Mouse (Mus musculus) lung, embryonic 14.5 days (tissue): ENCODE results near the gene Pygm. TPM values are rescaled to one million over a fixed set of nuclear protein-coding genes. Genes with fewer than 3 reads are reported as not detected.
A peak's percentile ranks its signal among the peaks of the same experiment; 100 is the strongest.

Experiments
- ATAC-seq: fragments of 200-750 bp; cut with Nextera tagmentation; 2 replicates; pipeline ENCODE4 v1.8.0; 2017; ENCODE audit warnings: mild to moderate bottlenecking, moderate TSS enrichment, moderate library complexity; ENCODE audit not compliant: insufficient read depth
- DNase-seq: peaks from one replicate; pipeline ENCODE4 v3.0.0-alpha.2; 2015
- H3K27ac ChIP-seq: fragments of 300-500 bp; sonication (generic); 2 replicates; pipeline ENCODE4 v1.5.1; 2014; ENCODE audit warnings: low read depth, mild to moderate bottlenecking, moderate library complexity
- H3K27me3 ChIP-seq: fragments of 300-500 bp; sonication (generic); 2 replicates; pipeline ENCODE4 v1.6.1; 2014; ENCODE audit warnings: low read length, control low read depth; ENCODE audit not compliant: insufficient read depth
- H3K36me3 ChIP-seq: fragments of 300-500 bp; sonication (generic); 2 replicates; pipeline ENCODE4 v1.6.1; 2014; ENCODE audit warnings: control low read depth; ENCODE audit not compliant: insufficient read depth
- H3K4me1 ChIP-seq: fragments of 300-500 bp; sonication (generic); 2 replicates; pipeline ENCODE4 v1.6.1; 2014; ENCODE audit warnings: antibody characterized with exemption, control low read depth; ENCODE audit not compliant: insufficient read depth
- H3K4me2 ChIP-seq: fragments of 300-500 bp; sonication (generic); 2 replicates; pipeline ENCODE4 v1.6.1; 2014; ENCODE audit warnings: mild to moderate bottlenecking
- H3K4me3 ChIP-seq: fragments of 300-500 bp; sonication (generic); 2 replicates; pipeline ENCODE4 v1.5.1; 2014; ENCODE audit warnings: low read depth, low read length
- H3K9ac ChIP-seq: fragments of 300-500 bp; sonication (generic); 2 replicates; pipeline ENCODE4 v1.6.1; 2014
- H3K9me3 ChIP-seq: fragments of 300-500 bp; sonication (generic); 2 replicates; pipeline ENCODE4 v1.6.1; 2016; ENCODE audit warnings: low read depth, low read length, control low read depth
- CTCF ChIP-seq: IDR thresholded peaks from 2 replicates; pipeline ENCODE4 v1.5.1; 2016; ENCODE audit warnings: antibody characterized with exemption, low read depth
- WGBS: fragments of 180-500 bp; shearing (Covaris S2); extraction: QIAGEN DNeasy Blood & Tissue Kit; methylation state at CpG from one replicate; pipeline ENCODE4 v1.1.7; 2014; 5-methylcytosine and 5-hydroxymethylcytosine counted together
- polyA plus RNA-seq: library from polyadenylated mRNA; unstranded; fragments of >200 nt; fragmentation: Nextera tagmentation; extraction: Ambion mirVana; gene quantifications from 2 replicates; pipeline ENCODE4 v1.2.1, GENCODE M21; 2014

The Pygm gene
- polyA plus RNA-seq, 1 experiment from 2014 or later = 6.1 TPM

DNA sequence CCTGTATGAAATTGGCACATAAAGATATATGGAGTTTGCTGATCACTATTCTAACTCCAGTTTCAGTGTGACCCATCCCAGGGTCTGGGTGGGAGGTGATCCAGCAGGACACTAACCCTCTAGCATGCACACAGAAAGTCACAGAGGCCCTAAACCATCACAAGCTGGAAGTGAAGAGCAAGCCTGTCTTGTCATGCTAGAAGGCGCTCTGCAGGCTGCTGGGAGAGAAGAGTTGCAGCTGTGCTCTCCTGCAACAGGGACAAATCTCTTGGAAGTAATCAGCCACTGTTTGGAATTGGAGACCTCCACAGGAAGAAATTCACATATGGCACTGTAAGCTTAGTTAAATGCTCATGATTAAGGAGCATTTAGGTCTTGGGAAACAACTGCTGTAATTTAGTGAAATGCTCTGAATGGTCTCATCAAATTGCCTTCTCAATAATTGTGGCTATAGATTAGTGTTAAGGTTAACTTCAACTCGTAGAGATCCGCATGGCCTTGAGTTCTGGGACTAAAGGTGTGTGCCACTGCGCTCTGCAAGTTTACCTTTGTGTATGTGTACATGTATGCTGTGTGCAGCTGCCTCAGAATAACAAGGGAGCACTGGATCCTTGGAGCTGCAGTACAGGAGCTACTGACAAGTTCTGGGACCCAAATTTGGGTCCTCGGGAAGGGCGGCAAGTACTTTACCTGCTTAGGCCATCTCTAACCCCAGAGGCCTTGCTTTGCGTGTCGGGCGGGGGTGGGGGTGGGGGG is 3.6 kb upstream of the Pygm start:
- Histone ChIP-seq H3K27me3 (no peaks in the 10 kb centered on the region), H3K4me1 (no peaks in the 10 kb centered on the region), H3K4me3 (no peak overlapping the region), H3K36me3 (peaks cover 47% of the 10 kb centered on the region), H3K4me2 (no peak overlapping the region), H3K9me3 (no peaks in the 10 kb centered on the region), H3K9ac (no peak overlapping the region), H3K27ac (no peak overlapping the region)
- TF ChIP-seq CTCF = no peak
- ATAC-seq (no peak), DNase-seq (peak; percentile 54)
- WGBS = 86% methylated on average over 9 of the region's 9 CpGs

GRCm38 (mm10) chr19:6381238-6381637 is 3.0 kb upstream of the Pygm start:
- Histone ChIP-seq H3K4me2 (no peak overlapping the region), H3K9me3 (no peaks in the 10 kb centered on the region)
- 92% methylated on average over 5 of the region's 5 CpGs for WGBS

GRCm38 (mm10) chr19:6382323-6382924 is 1.8 kb upstream of the Pygm start:
- no peak overlapping the region for H3K27ac ChIP-seq
- WGBS = 61% methylated on average over 4 of the region's 4 CpGs
- ATAC-seq (no peak), DNase-seq (no peak)
- H3K4me2 ChIP-seq = no peak overlapping the region
- no peaks in the 10 kb centered on the region for H3K9me3 ChIP-seq
- peaks cover 29% of the 10 kb centered on the region for H3K36me3 ChIP-seq
- no peak overlapping the region for H3K9ac ChIP-seq
- no peaks in the 10 kb centered on the region for H3K4me1 ChIP-seq
- no peak overlapping the region for H3K4me3 ChIP-seq
- no peaks in the 10 kb centered on the region for H3K27me3 ChIP-seq
- TF ChIP-seq CTCF = no peak

More at GRCm38 (mm10) chr19:6381238-6381637, 3.0 kb upstream of the Pygm start:
- no peaks in the 10 kb centered on the region for H3K27me3 ChIP-seq
- TF ChIP-seq CTCF = no peak
- no peak overlapping the region for H3K4me3 ChIP-seq
- DNase-seq (no peak), ATAC-seq (no peak)
- H3K27ac ChIP-seq = no peak overlapping the region
- no peak overlapping the region for H3K9ac ChIP-seq
- H3K36me3 ChIP-seq = peaks cover 41% of the 10 kb centered on the region
- H3K4me1 ChIP-seq = no peaks in the 10 kb centered on the region

- 27% methylated on average over 5 of the region's 5 CpGs for WGBS
- DNase-seq (no peak), ATAC-seq (no peak)
- no peak overlapping the region for H3K4me3 ChIP-seq
- peaks cover 19% of the 10 kb centered on the region for H3K36me3 ChIP-seq
- TF ChIP-seq CTCF = no peak
- no peaks in the 10 kb centered on the region for H3K9me3 ChIP-seq
- peak overlapping the region; percentile 32; the same call in 1 of the 2 replicates for H3K27ac ChIP-seq
- no peak overlapping the region for H3K9ac ChIP-seq
- no peak overlapping the region for H3K4me2 ChIP-seq
- no peaks in the 10 kb centered on the region for H3K4me1 ChIP-seq
- H3K27me3 ChIP-seq = no peaks in the 10 kb centered on the region
Measured at GRCm38 (mm10) chr19:6383470-6383869, 729 bp upstream of the Pygm start.

DNA sequence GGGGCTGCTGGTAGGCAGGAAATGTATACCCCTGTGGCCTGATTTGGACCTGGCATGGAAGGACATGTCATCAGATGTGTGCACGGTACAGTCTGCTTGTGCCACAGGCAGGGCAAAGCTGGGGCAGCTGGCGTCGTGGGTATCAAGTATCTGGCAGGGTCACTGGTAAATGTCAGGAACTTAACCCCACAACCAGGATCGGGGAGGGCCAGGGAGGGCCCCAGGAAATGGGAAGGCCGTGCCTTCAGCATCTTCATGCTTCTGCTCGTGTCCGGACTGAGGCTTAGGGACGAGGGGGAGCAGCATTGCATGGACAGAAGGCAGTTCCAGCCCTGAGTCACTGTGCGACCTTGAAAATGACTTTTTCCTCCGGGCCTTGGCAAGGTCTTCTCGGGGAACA is 755 bp downstream of the Pygm start:
- no peaks in the 10 kb centered on the region for H3K9me3 ChIP-seq
- no peak overlapping the region for H3K27ac ChIP-seq
- no peak for ATAC-seq
- H3K4me3 ChIP-seq = no peak overlapping the region
- 72% methylated on average over 11 of the region's 11 CpGs for WGBS
- TF ChIP-seq CTCF = no peak
- no peak overlapping the region for H3K9ac ChIP-seq
- no peaks in the 10 kb centered on the region for H3K27me3 ChIP-seq
- H3K4me2 ChIP-seq = peak overlapping the region; percentile 16; the same call in 1 of the 2 replicates
- DNase-seq = no peak
- peaks cover 4% of the 10 kb centered on the region; the same call in 1 of the 2 replicates for H3K36me3 ChIP-seq
- H3K4me1 ChIP-seq = no peaks in the 10 kb centered on the region

- no peak overlapping the region for H3K27ac ChIP-seq
- no peak overlapping the region for H3K4me3 ChIP-seq
Measured at GRCm38 (mm10) chr19:6385419-6385818, 1.2 kb downstream of the Pygm start.

GRCm38 (mm10) chr19:6385821-6386220 is 1.6 kb downstream of the Pygm start:
- 72% methylated on average over 7 of the region's 7 CpGs for WGBS
- Histone ChIP-seq H3K4me2 (peak overlapping the region; percentile 15; the same call in 1 of the 2 replicates), H3K27me3 (no peaks in the 10 kb centered on the region), H3K36me3 (no peaks in the 10 kb centered on the region), H3K4me3 (no peak overlapping the region), H3K9ac (0 out of 2 replicates have a peak overlapping the region, but pooled peaks have one; percentile 9), H3K9me3 (no peaks in the 10 kb centered on the region), H3K4me1 (no peaks in the 10 kb centered on the region), H3K27ac (no peak overlapping the region)
- DNase-seq = no peak
- TF ChIP-seq CTCF = no peak
- no peak for ATAC-seq

More at GRCm38 (mm10) chr19:6385419-6385818, 1.2 kb downstream of the Pygm start:
- Histone ChIP-seq H3K4me2 (peak overlapping the region; percentile 15; the same call in 1 of the 2 replicates), H3K9ac (0 out of 2 replicates have a peak overlapping the region, but pooled peaks have one; percentile 9), H3K36me3 (0 out of 2 replicates have a peak, but pooled peaks cover 2% of the 10 kb centered on the region), H3K27me3 (no peaks in the 10 kb centered on the region), H3K9me3 (no peaks in the 10 kb centered on the region), H3K4me1 (no peaks in the 10 kb centered on the region)
- no peak for DNase-seq
- 68% methylated on average over 5 of the region's 5 CpGs for WGBS
- TF ChIP-seq CTCF = no peak
- ATAC-seq = no peak
